Mouse (Mus musculus) embryo, embryonic 9.5 days (tissue): ENCODE measurements around the gene Tatdn2.
"Not testable (repeated sequence)": the region's sequence is repeated elsewhere in the genome, so short reads cannot be mapped to it uniquely, and the experiment has no call there.

Source experiments
- DNase-seq: peaks from one replicate; pipeline ENCODE4 v3.0.0-alpha.2; 2017; ENCODE audit errors: extremely low spot score

Tatdn2 gene

GRCm38 (mm10) chr6:113672029-113672428 is 24.8 kb upstream of the Tatdn2 start:
- DNase-seq, result not testable (repeated sequence)

GRCm38 (mm10) chr6:113672989-113673388 is 23.9 kb upstream of the Tatdn2 start:
- no peak for DNase-seq

DNA sequence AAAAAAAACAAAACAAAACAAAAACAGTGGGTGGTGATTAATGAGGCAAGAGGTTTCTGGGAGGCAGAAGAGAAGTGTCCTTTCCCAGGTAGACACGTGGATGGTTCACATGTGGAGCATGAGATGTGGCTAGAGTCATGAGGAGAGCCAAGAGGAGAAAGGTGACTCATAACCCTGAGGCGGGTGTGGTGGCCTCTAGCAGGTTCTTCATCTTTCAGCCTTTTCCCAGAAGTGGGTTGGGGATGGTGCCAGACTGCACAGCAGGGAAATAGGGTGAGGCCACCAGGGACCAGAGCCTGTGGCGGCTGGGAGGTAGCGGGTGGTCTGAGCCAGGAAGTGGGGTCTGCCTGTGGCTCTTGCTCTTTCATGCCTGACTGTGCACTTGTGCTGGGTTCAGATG is 21.6 kb upstream of the Tatdn2 start:
- no peak for DNase-seq

GRCm38 (mm10) chr6:113675991-113676390 is 20.9 kb upstream of the Tatdn2 start:
- DNase-seq, result no peak

GRCm38 (mm10) chr6:113677070-113677734 is 19.6 kb upstream of the Tatdn2 start:
- DNase-seq, result no peak

GRCm38 (mm10) chr6:113678246-113679012 is 18.4 kb upstream of the Tatdn2 start:
- no peak for DNase-seq

GRCm38 (mm10) chr6:113679993-113680566 is 16.8 kb upstream of the Tatdn2 start:
- DNase-seq, result no peak

- peak; percentile 77 for DNase-seq
Observed at GRCm38 (mm10) chr6:113681271-113681670, 15.6 kb upstream of the Tatdn2 start.

- DNase-seq, result no peak
Observed at GRCm38 (mm10) chr6:113683081-113683825, 13.6 kb upstream of the Tatdn2 start.

- no peak for DNase-seq
Observed at GRCm38 (mm10) chr6:113686551-113687125, 10.2 kb upstream of the Tatdn2 start.

DNA sequence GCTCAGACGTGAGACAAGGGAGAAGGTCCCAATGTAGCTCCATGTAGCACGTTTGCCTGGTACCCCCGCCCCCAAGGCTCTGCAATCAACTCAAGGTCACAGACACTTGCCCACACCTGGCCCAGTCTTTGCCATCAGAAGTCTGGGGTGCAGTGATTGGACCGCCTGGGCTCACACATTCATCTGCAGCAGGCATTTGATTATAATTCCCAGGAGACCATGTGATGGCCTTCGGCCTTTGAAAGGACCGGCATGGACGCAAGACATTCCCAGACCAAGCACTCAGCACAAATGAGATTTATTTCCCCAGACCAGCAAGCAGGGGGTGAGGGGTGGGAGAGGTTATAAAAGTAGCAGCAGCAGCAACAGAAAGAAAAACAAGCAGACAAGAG is 6.8 kb upstream of the Tatdn2 start:
- peak; percentile 82 for DNase-seq

DNA sequence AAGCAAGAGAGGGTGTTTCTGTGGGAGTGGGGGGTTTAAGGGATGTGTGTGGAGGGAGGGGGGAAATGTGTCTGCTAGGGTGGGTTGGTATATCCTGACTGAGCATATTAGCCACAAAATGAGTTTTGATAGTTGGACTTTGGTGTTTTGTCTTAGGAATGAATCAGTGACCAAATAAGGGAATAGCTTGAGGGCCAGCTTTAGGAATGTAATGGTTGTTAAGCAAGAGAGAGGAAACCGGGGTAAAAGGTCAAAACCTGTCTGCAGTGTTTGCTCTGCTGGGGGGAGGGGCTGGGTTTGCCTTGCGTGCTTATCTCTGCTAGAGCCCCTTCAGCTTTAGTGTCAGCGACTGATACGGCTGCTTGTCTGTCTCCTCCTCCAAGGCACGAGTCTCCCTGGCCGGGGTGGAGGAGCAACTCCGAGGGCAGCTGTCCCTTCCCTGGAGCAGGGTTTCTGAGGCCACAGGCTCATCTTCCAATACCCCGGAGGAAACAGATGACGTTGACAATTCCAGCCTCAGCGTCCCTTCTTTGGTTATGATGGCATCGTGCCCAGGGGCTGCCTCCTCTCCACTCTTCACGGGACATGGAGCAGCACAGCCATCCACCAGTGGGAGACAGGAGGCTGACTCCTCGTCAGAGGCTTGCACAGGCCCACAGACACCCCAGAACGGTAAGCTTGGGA is 6.3 kb upstream of the Tatdn2 start:
- peak; percentile 87 for DNase-seq

GRCm38 (mm10) chr6:113691084-113691462 is 5.8 kb upstream of the Tatdn2 start:
- DNase-seq, result no peak

DNA sequence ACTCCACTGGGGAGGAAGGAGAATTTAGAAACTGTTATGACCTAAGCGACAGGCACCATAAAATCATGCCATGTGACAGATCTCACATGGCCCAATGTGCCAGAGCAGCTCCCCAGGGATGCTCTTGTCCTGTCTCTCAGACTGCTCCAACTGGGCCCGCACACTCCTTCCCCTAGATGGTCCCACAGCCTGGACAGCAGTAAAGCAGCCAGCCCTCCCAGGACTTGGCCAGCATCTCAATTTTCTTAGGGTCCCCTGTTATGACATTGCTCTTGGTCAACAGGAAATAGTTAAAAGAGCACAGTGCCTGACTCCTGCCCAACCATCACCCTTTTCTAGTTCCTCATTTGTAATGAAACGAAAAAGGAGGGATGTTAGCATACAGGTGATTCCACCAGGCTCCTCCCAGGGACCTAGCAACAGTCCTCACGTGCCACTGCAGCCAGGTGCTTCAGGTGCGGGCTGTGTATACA is 4.2 kb upstream of the Tatdn2 start:
- no peak for DNase-seq

DNA sequence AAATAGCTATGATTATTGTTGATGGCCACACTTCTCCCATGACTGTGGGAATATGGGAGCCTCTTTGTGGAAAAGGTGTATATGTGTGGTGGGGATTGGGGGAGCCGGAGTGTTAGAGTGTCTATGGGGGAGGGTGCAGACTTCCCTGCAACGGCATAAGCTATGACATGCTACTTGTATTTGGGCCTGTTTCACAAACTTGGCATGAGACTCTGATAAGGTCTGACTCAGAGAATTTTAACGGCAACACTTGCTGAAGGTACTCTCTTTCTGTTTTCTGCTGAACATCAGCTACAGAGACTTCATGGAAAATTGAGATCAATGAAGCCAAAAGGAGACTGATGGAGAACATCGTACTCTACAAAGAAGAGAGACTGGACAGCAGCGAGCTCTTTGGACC is 3.5 kb upstream of the Tatdn2 start:
- no peak for DNase-seq

DNA sequence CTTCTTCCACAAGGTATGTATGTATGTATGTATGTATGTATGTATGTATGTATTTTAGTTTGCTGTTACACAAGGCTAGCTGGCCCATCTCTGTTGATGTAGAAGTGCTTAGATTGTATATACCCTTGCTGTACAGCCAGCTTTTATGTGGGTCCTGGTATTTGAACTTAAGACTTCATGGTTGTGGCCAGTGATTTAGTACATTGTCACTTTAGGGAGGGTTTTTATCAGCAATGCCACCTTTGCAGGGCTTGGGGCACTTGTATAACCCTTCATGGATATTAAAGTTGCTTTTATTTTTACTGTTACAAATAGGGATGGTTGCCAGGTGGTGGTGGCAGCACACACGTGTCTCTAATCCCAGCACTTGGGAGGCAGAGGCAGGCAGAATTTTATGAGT is 1.6 kb upstream of the Tatdn2 start:
- no peak for DNase-seq

DNA sequence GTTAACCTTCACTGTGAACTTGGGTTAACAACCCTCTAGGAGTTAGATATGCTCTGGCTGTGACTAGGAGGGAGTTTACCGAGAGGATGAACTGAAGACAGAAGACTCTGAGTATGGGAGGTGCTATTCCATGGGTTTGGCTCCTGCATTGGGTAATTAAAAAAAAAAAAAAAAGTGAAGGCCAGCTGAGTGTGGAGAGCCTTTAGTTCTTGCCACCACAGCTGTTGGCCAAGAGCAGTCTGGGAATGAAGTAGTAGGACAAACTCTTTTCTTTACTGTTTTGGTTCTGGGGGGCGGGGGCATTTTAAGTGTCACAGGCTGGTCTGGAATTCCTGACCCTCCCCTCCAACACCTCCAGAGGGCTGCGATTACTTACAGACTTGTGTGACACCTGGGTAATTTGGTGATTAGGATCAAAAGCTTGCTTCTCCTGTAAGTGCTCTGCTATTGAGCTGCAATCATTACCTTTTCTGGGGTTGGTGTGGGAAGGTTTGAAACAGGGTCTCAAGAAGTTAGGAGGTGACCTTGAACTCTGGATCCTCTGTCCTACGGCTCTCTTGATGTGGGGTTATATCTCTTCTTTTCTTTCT is 989 bp upstream of the Tatdn2 start:
- DNase-seq, result no peak

DNA sequence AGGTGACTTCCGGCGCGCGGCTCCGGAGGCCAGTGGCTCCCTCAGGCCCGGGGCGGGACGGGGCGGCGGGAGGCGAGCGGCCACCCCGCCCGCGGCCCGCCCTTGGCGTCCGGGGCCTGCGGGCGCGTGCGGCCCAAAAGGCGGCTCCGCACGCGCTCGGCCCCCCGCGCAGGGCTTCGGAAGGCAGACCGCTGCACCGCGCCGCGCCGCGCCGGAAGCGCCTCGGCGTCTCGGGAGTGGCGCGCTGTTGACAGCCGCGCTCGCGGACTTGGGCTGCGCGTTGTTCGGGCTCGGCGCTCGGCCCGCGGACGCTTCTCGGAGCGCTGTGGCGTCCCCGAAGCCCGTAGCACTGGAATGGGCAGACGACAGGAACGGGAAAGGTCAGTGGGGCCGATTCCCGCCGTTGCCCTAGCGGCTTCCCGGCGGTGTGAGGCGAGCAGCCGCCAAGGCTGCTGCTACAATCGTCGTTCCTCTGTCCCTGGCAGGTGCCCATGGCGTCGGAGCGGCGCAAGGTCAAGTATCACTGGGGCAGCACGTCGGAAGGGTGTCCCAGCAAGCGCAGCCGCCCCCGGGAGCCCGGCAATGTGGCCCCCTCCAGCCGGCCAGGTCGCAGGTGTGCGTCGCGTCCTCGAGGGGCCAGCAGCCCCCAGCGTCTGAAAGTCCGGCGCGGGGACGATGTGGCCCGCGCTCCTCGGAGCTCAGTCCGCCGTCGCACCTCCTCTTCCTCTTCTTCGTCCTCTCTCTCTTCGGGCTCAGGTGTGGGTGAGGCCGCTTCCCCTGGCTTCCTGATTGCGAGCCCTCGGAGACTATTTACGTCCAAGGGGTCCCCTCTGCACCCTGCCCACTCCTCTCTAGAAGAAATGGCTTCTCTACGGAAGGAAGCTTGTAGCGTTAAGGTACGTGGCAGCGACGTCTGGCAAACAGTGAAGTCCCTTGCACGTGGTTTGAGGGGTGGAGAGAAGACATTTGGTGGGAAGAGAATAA is 664 bp downstream of the Tatdn2 start:
- DNase-seq, result no peak

- DNase-seq, result no peak
Observed at GRCm38 (mm10) chr6:113712718-113713117, 15.9 kb downstream of the Tatdn2 start.

GRCm38 (mm10) chr6:113713389-113713788 is 16.5 kb downstream of the Tatdn2 start:
- DNase-seq, result not testable (repeated sequence)
